Mouse (Mus musculus) c-Kit-positive CD71-positive TER-119-negative erythroid progenitor cells, embryonic 14.5 days (primary cell): ENCODE measurements around the gene Pou2f1.
"Not testable (repeated sequence)": the region's sequence is repeated elsewhere in the genome, so short reads cannot be mapped to it uniquely, and the experiment has no call there.

ENCODE experiments used
- DNase-seq: peaks from one replicate; pipeline ENCODE4 v3.0.0-alpha.2; 2013; ENCODE audit warnings: low read depth

Gene Pou2f1

GRCm38 (mm10) chr1:166003181-166004022, 924 bp upstream of the Pou2f1 start:
- peak; percentile 74 for DNase-seq

GRCm38 (mm10) chr1:166001904-166002489, 481 bp downstream of the Pou2f1 start:
- DNase-seq: no peak

- no peak for DNase-seq
These were observed 1.2 kb downstream of the Pou2f1 start for GRCm38 (mm10) chr1:166001121-166001903.

- no peak for DNase-seq
These were observed 1.8 kb downstream of the Pou2f1 start for GRCm38 (mm10) chr1:166000601-166001120.

DNA sequence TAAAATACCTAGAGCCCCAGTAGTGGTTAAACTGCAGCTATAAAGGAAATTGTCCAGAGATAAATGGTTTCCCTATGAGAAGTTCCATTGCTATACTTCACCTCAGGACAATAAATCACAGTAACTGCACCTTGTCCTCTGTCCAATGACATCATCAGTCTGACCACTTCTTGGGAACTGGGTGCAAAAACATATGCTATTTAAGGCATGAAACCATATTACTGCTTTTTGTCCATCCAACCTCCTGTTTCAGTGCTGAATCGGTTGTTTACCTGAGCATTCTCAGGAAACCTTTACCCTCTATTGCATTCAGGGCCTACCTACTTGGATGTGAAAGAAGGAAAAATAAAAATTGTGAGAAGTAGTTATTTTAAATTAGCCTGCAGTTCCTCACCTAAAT, 2.8 kb downstream of the Pou2f1 start:
- DNase-seq: no peak

GRCm38 (mm10) chr1:165995661-165996055, 6.8 kb downstream of the Pou2f1 start:
- DNase-seq: no peak

DNA sequence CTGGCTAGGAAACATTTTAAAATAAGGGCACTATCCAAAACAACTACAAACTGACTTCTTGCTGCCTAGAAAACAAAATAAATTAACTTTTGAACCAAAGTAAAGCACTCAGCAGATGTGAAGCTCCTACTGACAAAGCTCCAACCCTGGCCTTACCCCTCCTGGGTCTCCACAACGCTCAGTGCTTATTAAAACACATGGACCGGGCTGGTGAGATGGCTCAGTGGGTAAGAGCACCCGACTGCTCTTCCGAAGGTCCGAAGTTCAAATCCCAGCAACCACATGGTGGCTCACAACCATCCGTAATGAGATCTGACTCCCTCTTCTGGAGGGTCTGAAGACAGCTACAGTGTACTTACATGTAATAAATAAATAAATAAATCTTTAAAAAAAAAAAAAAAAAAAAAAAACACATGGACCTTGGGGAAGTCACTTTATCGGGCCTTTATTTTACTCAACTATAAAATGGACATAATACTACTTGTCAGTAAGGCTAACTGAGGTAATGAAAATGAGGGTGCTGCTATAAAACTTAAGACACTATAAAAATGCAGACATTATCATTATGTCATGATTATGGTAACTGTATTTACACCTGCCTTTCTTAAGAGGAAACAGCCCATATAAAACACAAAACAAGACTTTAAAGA, 7.3 kb downstream of the Pou2f1 start:
- DNase-seq: not testable (repeated sequence)

DNA sequence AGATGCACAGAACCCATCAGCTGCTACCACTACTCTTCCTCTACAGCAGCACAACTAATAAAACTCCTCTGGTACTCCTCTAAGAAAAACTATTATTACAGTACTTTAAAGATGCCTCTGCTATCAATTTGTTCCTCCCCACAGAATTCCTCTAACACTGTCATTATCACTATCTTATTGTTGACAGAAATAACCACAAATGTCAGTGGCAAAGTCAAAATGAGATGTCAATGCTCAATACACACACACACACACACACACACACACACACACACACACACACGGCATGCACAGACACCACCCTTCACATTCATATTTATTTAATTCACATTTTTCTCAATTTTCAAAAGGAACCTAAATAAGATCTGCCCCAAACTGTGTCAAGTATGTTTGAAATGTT, 8.2 kb downstream of the Pou2f1 start:
- no peak for DNase-seq

GRCm38 (mm10) chr1:165993270-165994156, 9.0 kb downstream of the Pou2f1 start:
- DNase-seq: no peak

DNA sequence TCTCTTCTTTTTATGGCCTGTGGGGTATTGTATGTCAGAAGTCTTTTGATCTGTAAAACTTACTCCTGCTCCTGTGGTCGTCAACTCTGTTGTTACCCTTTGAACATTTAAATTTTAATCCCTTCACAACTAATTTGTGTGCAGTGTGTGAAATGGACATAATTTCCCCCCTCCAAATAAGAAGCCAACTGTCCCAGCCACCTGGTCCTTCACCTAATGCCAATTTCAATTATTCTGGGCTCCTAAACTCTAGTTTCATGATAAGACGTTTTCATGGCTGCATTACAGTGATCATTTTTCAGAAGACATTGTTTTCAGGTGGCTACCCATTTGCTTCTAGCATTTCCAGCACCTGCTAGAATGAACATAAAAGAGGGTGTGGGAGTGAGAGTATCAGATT, 13.9 kb downstream of the Pou2f1 start:
- DNase-seq: no peak

DNA sequence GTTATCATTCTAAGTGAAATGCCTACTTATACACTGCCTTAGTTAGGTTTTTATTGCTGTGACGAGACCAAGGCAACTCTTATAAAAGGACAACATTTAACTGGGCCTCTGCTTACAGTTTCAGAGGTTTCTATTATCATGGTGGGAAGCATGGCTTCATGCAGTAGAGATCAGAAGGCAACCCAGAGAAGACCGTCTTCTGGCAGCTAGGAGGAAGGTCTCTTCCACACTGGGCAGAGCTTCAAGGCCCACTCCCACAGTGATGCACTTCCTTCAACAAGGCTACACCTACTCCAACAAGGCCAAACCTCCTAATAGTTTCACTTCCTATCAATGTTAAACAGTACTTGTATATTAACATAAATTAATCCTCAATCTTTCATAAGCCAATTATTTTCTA, 14.4 kb downstream of the Pou2f1 start:
- no peak for DNase-seq

GRCm38 (mm10) chr1:165985743-165986360, 16.6 kb downstream of the Pou2f1 start:
- peak; percentile 56 for DNase-seq

- peak; percentile 68 for DNase-seq
These were observed 17.3 kb downstream of the Pou2f1 start for GRCm38 (mm10) chr1:165985186-165985585.

DNA sequence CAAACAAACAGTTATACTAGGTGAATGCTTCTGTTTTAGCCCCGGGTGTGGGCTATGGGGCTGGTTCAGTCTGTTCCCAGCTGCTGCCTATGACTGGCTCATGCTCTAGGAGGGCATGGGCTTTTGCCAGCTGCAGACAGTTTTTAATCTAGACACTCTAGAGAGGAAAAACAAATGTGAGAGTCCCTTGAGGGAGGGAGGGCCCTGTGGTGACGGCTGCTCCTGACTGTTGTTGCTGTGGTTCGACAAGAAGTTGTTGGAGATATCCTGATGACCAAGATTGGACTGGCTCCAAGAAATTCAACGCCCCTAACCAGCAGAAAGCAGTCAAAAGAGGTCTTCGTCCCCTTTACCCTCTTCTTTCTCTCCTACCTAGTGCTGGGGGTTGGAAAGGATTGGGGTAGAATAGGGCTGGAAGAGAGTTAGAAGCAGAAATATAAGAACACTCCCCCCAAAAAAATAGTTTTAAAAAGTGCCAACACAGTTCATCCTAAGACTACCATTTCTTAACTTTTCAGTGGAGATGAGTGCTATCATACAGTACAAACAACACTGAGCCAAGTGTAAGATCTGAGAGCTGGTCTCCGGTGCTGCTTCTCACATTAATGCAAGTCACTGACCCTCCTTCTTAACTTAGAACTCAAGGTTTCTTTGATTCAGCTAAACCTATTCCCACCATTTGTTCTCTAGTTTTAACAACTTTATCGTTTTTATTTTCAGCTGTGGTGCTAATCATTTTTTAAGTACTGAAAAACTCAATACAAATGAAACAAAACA, 25.6 kb downstream of the Pou2f1 start:
- DNase-seq: no peak

DNA sequence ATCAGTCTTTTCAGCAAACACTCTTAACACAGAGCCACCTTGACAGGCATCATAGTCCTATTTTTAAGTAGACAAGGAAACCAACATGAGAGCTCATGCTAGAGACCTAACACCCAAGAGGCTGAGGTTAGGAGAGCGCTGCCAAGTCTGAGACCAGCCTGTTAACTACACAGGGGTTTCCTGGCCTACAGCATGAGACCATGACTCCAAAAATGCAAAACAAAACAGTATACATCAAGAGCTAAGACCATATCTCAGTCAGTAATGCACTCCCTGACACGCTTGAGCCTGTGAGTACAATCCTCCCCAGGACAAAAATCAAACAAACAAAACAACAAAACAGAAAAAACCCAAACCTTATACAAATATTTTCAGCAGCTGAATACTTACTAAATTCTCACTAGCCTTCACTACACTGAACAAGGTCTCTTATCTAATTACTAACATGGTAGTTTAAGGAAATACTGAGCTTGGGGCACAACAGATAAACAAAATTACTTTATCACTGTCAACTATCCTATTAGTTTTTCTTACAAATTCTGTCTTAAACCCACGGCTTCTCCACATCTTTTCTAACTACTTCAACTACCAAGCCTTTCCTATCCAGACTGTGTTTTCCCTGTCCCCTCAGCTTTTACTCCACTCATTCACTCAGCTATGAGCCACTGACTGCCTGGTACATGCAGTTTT, 33.3 kb downstream of the Pou2f1 start:
- DNase-seq: no peak

GRCm38 (mm10) chr1:165967027-165967654, 35.3 kb downstream of the Pou2f1 start:
- peak; percentile 59 for DNase-seq

GRCm38 (mm10) chr1:165966156-165966914, 36.1 kb downstream of the Pou2f1 start:
- DNase-seq: no peak
